In the genomic region with DNA sequence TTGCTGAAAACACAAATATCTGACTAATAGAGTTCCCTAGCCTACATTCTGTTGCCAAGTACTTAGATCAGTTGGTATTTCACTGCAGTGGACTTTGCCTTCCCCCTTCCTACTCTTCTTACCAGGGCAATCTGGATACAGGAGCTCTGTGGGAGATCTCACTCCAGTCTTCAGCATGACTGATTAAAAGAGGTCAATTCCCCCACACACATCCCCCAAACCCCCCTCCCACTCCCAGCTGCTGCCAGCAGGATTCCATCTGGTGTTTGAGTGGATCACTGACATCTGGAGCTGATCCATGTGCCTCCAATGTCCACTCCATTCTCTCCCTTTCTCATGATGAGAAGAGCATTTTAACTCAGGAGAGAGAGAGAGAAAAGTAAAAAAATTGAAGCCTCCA, we compare ENCODE assay signal across 13 mouse cellular contexts.
A peak's percentile ranks its signal among the peaks of the same experiment; 100 is the strongest.
DNase-seq lines count a peak whose midpoint lies in the region; ATAC-seq and TF ChIP-seq lines count a peak whose summit lies in the region.
"Had no signal": no experiment of that assay in that cellular context is flagged by ENCODE, and none has a peak within 500 bp of the region (broad histone marks: within the 10 kb centered on the region; RNA-seq: fewer than 3 reads in every experiment).

No protein-coding gene starts in this region.

- no peak for TF ChIP-seq CTCF in intestine, postnatal 0 days (IDR thresholded peaks at IDR 0.05; ENCODE audit: low read depth)
- no peak for TF ChIP-seq CTCF in lung, postnatal 0 days (IDR thresholded peaks at IDR 0.05)

- no peak for ATAC-seq in intestine, embryonic 14.5 days (replicated peaks; ENCODE audit: low FRiP score, low TSS enrichment, low read depth)
- no peak for ATAC-seq in intestine, postnatal 0 days
- peak; percentile 23; the same call in 1 of the 2 replicates for ATAC-seq in lung, postnatal 0 days
- ATAC-seq: forebrain, embryonic 15.5 days had no signal

- DNase-seq in intestine, embryonic 14.5 days (ENCODE audit: low spot score) = peak; percentile 49
- DNase-seq in embryo, embryonic 10 days (ENCODE audit: low spot score) = peak; percentile 18
- peak; percentile 5 for DNase-seq in forelimb bud, embryonic 11.5 days (ENCODE audit: low read depth, low spot score)
- DNase-seq in lung, postnatal 0 days (ENCODE audit: low spot score) = peak; percentile 5
- DNase-seq in right cerebral cortex, postnatal 36 days (ENCODE audit: low spot score in 2 of 2) = no peak
- no peak for DNase-seq in spleen, postnatal 14 days (ENCODE audit: low spot score in 2 of 2)
- DNase-seq in layer of hippocampus, adult 8-10 months (ENCODE audit: low spot score in 2 of 2) = no peak
- DNase-seq: heart, adult 18-20 months had no signal

- no peak overlapping the region for H3K9ac ChIP-seq in intestine, embryonic 14.5 days (ENCODE audit: low read length)
- H3K9ac ChIP-seq in intestine, postnatal 0 days (ENCODE audit: low read depth, low read length) = no peak overlapping the region
- no peak overlapping the region for H3K9ac ChIP-seq in lung, postnatal 0 days (replicated peaks; ENCODE audit: low read depth)
- H3K9ac ChIP-seq: forebrain, embryonic 15.5 days; neural tube, embryonic 12.5 days had no signal

- TF ChIP-seq EP300 in lung, postnatal 0 days (IDR thresholded peaks at IDR 0.05) = no peak

- no peak overlapping the region for H3K4me2 ChIP-seq in intestine, embryonic 14.5 days (ENCODE audit: low read length)
- no peak overlapping the region for H3K4me2 ChIP-seq in intestine, postnatal 0 days (replicated peaks; ENCODE audit: low read depth)
- no peak overlapping the region for H3K4me2 ChIP-seq in lung, postnatal 0 days (replicated peaks; ENCODE audit: low read depth, low read length)
- H3K4me2 ChIP-seq: forebrain, embryonic 15.5 days; neural tube, embryonic 12.5 days had no signal

- no peaks in the 10 kb centered on the region for H3K4me1 ChIP-seq in intestine, embryonic 14.5 days (replicated peaks; ENCODE audit: control insufficient read depth, insufficient read depth, low read length)
- no peaks in the 10 kb centered on the region for H3K4me1 ChIP-seq in intestine, postnatal 0 days (replicated peaks; ENCODE audit: control insufficient read depth, insufficient read depth, low read length)
- no peaks in the 10 kb centered on the region for H3K4me1 ChIP-seq in lung, postnatal 0 days (ENCODE audit: insufficient read depth, low read depth, low read length)
- H3K4me1 ChIP-seq: forebrain, embryonic 15.5 days; neural tube, embryonic 12.5 days had no signal

- H3K4me3 ChIP-seq in intestine, embryonic 14.5 days (ENCODE audit: low read depth, low read length) = no peak overlapping the region
- H3K4me3 ChIP-seq in intestine, postnatal 0 days (ENCODE audit: low read depth, low read length) = no peak overlapping the region
- no peak overlapping the region for H3K4me3 ChIP-seq in lung, postnatal 0 days (ENCODE audit: low read depth, low read length)
- H3K4me3 ChIP-seq: forebrain, embryonic 15.5 days; neural tube, embryonic 12.5 days had no signal

- no peaks in the 10 kb centered on the region for H3K27me3 ChIP-seq in intestine, embryonic 14.5 days (replicated peaks; ENCODE audit: control insufficient read depth, insufficient read depth, low read length)
- no peaks in the 10 kb centered on the region for H3K27me3 ChIP-seq in intestine, postnatal 0 days (replicated peaks; ENCODE audit: control insufficient read depth, insufficient read depth, low read length)
- H3K27me3 ChIP-seq in lung, postnatal 0 days (replicated peaks; ENCODE audit: insufficient read depth, low read length) = no peaks in the 10 kb centered on the region
- H3K27me3 ChIP-seq: CH12.LX; forebrain, embryonic 15.5 days; neural tube, embryonic 12.5 days had no signal

- no peaks in the 10 kb centered on the region for H3K36me3 ChIP-seq in intestine, embryonic 14.5 days (ENCODE audit: control insufficient read depth, insufficient read depth, low read length)
- no peaks in the 10 kb centered on the region for H3K36me3 ChIP-seq in intestine, postnatal 0 days (ENCODE audit: control insufficient read depth, insufficient read depth)
- no peaks in the 10 kb centered on the region for H3K36me3 ChIP-seq in lung, postnatal 0 days (ENCODE audit: insufficient read depth, low read length)
- H3K36me3 ChIP-seq: forebrain, embryonic 15.5 days; neural tube, embryonic 12.5 days had no signal

- no peak overlapping the region for H3K27ac ChIP-seq in intestine, embryonic 14.5 days (ENCODE audit: low read depth)
- no peak overlapping the region for H3K27ac ChIP-seq in intestine, postnatal 0 days (ENCODE audit: low read depth, low read length)
- no peak overlapping the region for H3K27ac ChIP-seq in lung, postnatal 0 days (ENCODE audit: low read length)
- H3K27ac ChIP-seq: forebrain, embryonic 15.5 days; macrophage; neural tube, embryonic 12.5 days had no signal

- H3K9me3 ChIP-seq in intestine, embryonic 14.5 days (ENCODE audit: control insufficient read depth, low read length) = no peaks in the 10 kb centered on the region
- no peaks in the 10 kb centered on the region for H3K9me3 ChIP-seq in intestine, postnatal 0 days (ENCODE audit: control insufficient read depth)
- no peaks in the 10 kb centered on the region for H3K9me3 ChIP-seq in lung, postnatal 0 days (ENCODE audit: low read length)
- H3K9me3 ChIP-seq: forebrain, embryonic 15.5 days; neural tube, embryonic 12.5 days had no signal

Comparison
In these comparisons a context has a peak if more than half of its experiments do, and no peak if none do; other contexts are left out.
1. DNase-seq: peak in intestine, embryonic 14.5 days (single experiment), embryo, embryonic 10 days (single experiment), forelimb bud, embryonic 11.5 days (single experiment) and lung, postnatal 0 days (single experiment); none in right cerebral cortex, postnatal 36 days (0 of 2), spleen, postnatal 14 days (0 of 2) and layer of hippocampus, adult 8-10 months (0 of 2).